Mouse (Mus musculus) kidney, embryonic 15.5 days (tissue): ENCODE data around the gene Trp53rkb. TPM values are rescaled to one million over a fixed set of nuclear protein-coding genes. Genes with fewer than 3 reads are reported as not detected.
"Not testable (repeated sequence)": the region's sequence is repeated elsewhere in the genome, so short reads cannot be mapped to it uniquely, and the experiment has no call there.

Experiments used
- ATAC-seq: fragments of 200-750 bp; cut with Nextera tagmentation; replicated peaks from 2 replicates; pipeline ENCODE4 v1.8.0; 2017; ENCODE audit warnings: moderate TSS enrichment; ENCODE audit not compliant: low FRiP score
- H3K27ac ChIP-seq: fragments of 300-500 bp; sonication (generic); 2 replicates; pipeline ENCODE4 v1.5.1; 2015; ENCODE audit warnings: mild to moderate bottlenecking, inconsistent platforms
- H3K27me3 ChIP-seq: fragments of 300-500 bp; sonication (generic); 2 replicates; pipeline ENCODE4 v1.6.1; 2015; ENCODE audit warnings: inconsistent platforms
- H3K36me3 ChIP-seq: fragments of 300-500 bp; sonication (generic); 2 replicates; pipeline ENCODE4 v1.6.1; 2015; ENCODE audit warnings: inconsistent platforms
- H3K4me1 ChIP-seq: fragments of 300-500 bp; sonication (generic); 2 replicates; pipeline ENCODE4 v1.6.1; 2015; ENCODE audit warnings: inconsistent platforms
- H3K4me2 ChIP-seq: fragments of 300-500 bp; sonication (generic); 2 replicates; pipeline ENCODE4 v1.6.1; 2015; ENCODE audit warnings: moderate library complexity, mild to moderate bottlenecking, inconsistent platforms
- H3K4me3 ChIP-seq: fragments of 300-500 bp; sonication (generic); replicated peaks from 2 replicates; pipeline ENCODE4 v1.5.1; 2015; ENCODE audit warnings: mild to moderate bottlenecking, inconsistent platforms
- H3K9ac ChIP-seq: fragments of 300-500 bp; sonication (generic); 2 replicates; pipeline ENCODE4 v1.6.1; 2015; ENCODE audit warnings: mild to moderate bottlenecking, inconsistent platforms
- H3K9me3 ChIP-seq: fragments of 300-500 bp; sonication (generic); replicated peaks from 2 replicates; pipeline ENCODE4 v1.6.1; 2016; ENCODE audit warnings: inconsistent platforms
- WGBS: fragments of 180-500 bp; shearing (Covaris S2); methylation state at CpG from one replicate; pipeline ENCODE4 v1.1.7; 2015; ENCODE audit warnings: mixed read lengths; 5-methylcytosine and 5-hydroxymethylcytosine counted together
- polyA plus RNA-seq: library from polyadenylated mRNA; unstranded; fragments of >200 nt; fragmentation: Nextera tagmentation; extraction: Ambion mirVana; gene quantifications from 2 replicates; pipeline ENCODE4 v1.2.1, GENCODE M21; 2015

Trp53rkb gene
- 8.3 and 8.5 TPM in 2 replicates for polyA plus RNA-seq

DNA sequence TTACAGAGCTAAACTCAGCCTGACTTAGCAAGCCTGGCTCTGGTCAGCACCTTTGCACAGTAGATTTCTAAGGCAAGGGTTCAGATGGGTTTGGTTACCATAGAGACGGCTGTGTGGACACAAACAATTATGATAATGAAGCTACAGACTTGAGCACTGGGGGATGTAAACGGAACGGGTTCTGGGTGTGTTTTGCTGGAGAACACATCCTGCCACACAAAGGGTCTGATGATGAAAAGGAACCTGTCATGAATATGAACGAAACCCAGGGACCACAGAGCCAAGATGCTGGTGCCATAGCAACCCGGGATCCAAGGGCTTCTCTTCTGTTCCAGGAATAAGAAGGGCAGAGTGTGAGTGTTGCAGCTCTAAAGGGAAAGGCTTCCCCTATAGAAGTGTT, at the start of gene Trp53rkb:
TSS of gene Trp53rkb (plus strand) at position 177 of the 400 bp plus-strand sequence.
- peaks cover 17% of the 10 kb centered on the region for H3K36me3 ChIP-seq
- H3K9ac ChIP-seq: peak within 1 kb of the TSS; percentile 83
- H3K9me3 ChIP-seq: no peaks in the 10 kb centered on the region
- no peak for ATAC-seq
- peaks cover 15% of the 10 kb centered on the region for H3K4me1 ChIP-seq
- H3K27me3 ChIP-seq: no peaks in the 10 kb centered on the region
- 79% methylated on average over 5 of the region's 5 CpGs for whole genome bisulfite sequencing
- H3K27ac ChIP-seq: peak within 1 kb of the TSS; percentile 67
- peak within 1 kb of the TSS; percentile 67 for H3K4me2 ChIP-seq
- peak within 1 kb of the TSS; percentile 85 for H3K4me3 ChIP-seq

DNA sequence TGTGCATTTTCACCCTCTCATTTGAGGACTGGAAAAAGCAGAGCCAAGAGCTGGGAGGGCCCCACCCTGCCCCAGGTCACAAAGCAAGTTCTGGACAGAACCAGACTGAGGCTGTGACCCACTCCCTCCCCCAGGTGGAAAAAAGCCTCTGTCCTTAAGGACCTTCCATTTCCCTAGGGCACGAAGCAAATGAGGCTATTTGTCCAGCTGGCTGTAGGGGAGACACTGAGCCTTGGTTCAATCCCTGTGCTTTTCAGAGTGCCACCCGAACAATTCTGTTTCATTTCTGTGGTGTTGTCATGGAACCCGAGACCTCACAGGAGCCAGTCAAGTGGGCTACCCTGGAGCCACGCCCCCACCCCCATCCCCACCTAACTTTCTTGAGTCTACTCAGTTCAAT, 48.8 kb upstream of the Trp53rkb start:
- no peak overlapping the region for H3K4me2 ChIP-seq
- H3K36me3 ChIP-seq: no peaks in the 10 kb centered on the region
- no peak for ATAC-seq
- no peak overlapping the region for H3K27ac ChIP-seq
- peaks cover 4% of the 10 kb centered on the region; the same call in 1 of the 2 replicates for H3K4me1 ChIP-seq
- H3K4me3 ChIP-seq: no peak overlapping the region
- no peaks in the 10 kb centered on the region for H3K9me3 ChIP-seq
- WGBS: 49% methylated on average over 4 of the region's 4 CpGs
- H3K27me3 ChIP-seq: no peaks in the 10 kb centered on the region
- no peak overlapping the region for H3K9ac ChIP-seq

DNA sequence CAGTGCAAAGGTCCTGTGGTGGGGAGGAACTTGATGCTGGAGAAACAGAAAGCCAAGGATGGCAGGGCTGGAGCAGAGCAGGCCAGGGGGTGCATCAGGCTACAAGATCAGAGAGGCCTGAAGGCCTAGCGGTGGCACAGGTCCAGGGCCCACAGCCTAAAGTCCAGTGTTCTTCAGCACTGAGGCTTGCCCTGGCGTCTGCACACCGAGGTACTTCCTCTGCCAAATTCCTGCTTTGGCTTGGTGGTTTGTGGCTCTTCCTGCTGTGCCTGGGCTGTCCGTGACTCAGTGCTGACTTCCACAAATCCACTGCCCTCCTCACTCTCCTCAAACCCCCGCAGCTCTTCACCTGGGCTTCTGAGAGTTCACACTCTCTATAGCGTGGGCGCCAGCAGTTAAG, 47.9 kb upstream of the Trp53rkb start:
- no peak for ATAC-seq
- H3K27ac ChIP-seq: no peak overlapping the region
- no peaks in the 10 kb centered on the region for H3K9me3 ChIP-seq
- no peak overlapping the region for H3K4me3 ChIP-seq
- no peaks in the 10 kb centered on the region for H3K27me3 ChIP-seq
- H3K9ac ChIP-seq: no peak overlapping the region
- H3K36me3 ChIP-seq: no peaks in the 10 kb centered on the region
- H3K4me2 ChIP-seq: no peak overlapping the region
- H3K4me1 ChIP-seq: peaks cover 4% of the 10 kb centered on the region; the same call in 1 of the 2 replicates
- 69% methylated on average over 7 of the region's 7 CpGs for WGBS

DNA sequence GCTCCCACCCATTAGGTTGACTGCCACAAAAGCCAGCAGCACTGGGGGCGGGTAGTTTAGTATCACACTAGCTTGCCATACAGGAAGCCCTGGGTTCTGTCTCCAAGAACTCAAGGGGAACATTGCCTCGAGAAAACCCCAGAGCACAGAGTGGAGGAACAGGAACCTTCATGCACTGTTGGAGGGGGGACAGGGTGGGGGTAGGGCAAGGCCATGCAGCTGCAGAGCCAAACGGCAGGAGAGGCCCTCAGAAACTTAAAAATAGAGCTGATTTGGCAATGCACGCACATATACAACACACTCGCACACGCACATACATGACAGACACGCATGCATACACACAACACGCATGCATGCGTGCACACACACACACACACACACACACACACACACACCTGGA, 46.5 kb upstream of the Trp53rkb start:
- Histone ChIP-seq H3K4me3 (no peak overlapping the region), H3K36me3 (no peaks in the 10 kb centered on the region), H3K4me2 (no peak overlapping the region), H3K27ac (no peak overlapping the region), H3K4me1 (peaks cover 4% of the 10 kb centered on the region; the same call in 1 of the 2 replicates), H3K9ac (no peak overlapping the region), H3K9me3 (no peaks in the 10 kb centered on the region), H3K27me3 (no peaks in the 10 kb centered on the region)
- 76% methylated on average over 9 of the region's 9 CpGs for WGBS
- no peak for ATAC-seq

DNA sequence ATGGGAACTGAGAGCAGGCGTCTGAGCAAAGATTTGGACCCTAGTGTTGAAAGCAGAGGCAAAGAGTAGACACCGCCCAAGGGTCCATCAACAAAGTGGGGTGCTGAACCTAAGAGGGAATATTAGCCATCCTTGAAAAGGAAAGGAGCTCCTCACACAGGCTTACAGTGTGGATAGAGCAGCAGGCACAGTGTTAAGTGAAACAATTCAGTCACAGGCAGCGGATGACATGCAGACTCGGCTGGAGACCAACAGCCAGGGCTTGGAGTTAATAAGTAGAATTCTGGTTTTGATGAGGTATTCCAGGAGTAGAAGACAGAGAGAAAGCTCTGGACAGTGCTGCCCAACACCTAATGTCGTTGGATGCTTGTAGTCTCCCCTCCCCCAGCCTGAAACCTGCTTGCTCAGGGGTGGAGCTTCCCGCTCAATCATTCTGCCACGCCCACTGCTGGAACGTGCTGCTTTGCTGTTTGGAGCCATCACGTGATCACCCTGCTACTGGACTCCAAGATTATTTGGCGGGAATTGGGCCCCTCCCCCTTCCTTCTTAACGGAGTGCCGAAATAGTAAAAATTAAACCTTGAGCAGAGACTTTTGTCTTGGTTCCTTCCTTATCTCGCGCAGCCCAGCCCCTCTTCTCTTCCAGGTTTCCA, 45.9 kb upstream of the Trp53rkb start:
- 55% methylated on average over 14 of the region's 14 CpGs for WGBS
- H3K27ac ChIP-seq, H3K9ac ChIP-seq, H3K9me3 ChIP-seq, H3K36me3 ChIP-seq, H3K4me3 ChIP-seq, ATAC-seq, H3K27me3 ChIP-seq, H3K4me1 ChIP-seq: not testable (repeated sequence)
- 0 out of 2 replicates have a peak overlapping the region, but pooled peaks have one; percentile 7 for H3K4me2 ChIP-seq

DNA sequence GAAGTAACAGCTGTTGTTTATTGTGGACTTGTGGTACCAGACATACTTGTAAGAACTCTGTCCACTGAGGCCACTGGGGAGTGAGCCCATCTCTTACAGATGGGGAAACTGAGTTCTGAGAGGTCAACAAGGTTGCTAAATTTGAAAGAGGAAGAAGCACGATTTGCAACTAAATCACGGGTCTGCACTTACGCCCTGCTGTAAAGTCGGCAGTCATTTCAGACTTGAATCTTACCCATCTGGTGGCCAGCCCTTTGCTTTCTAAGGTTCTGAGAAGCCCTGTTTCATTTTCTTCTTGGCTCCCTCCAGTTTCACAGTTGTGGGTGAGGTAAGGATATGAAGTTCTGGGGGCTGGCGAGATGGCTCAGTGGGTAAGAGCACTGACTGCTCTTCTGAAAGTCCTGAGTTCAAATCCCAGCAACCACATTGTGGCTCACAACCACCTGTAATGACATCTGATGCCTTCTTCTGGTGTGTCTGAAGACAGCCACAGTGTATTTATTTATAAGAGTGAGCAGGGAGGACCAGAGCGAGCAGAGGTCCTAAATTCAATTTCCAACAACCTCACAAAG, 41.6 kb upstream of the Trp53rkb start:
- Histone ChIP-seq H3K9ac (no peak overlapping the region), H3K4me3 (no peak overlapping the region), H3K4me2 (no peak overlapping the region), H3K27ac (no peak overlapping the region), H3K9me3 (no peaks in the 10 kb centered on the region), H3K4me1 (peaks cover 4% of the 10 kb centered on the region; the same call in 1 of the 2 replicates), H3K27me3 (no peaks in the 10 kb centered on the region), H3K36me3 (no peaks in the 10 kb centered on the region)
- ATAC-seq: no peak
- 88% methylated on average over 6 of the region's 6 CpGs for WGBS

DNA sequence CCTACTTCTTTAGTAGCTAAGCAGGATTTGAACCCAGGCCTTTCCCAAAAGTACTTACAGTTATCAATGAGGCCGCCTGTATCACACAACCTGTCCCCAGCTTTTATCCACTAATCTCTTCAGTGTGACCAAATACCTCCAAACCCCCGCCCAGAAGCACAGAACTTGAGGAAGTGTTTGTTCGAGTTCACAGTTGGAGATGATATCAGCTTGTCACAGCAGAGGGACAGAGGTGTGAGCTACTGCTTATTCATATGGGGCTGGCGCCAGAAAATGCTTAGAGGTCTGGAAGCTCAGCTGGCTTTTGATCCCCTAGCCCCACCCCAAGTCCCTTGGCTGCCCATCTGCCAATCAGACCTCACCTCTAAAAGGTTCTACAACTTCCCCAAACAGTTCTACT, 38.1 kb upstream of the Trp53rkb start:
- Histone ChIP-seq H3K27ac (no peak overlapping the region), H3K4me1 (no peaks in the 10 kb centered on the region), H3K36me3 (no peaks in the 10 kb centered on the region), H3K4me3 (no peak overlapping the region), H3K9me3 (no peaks in the 10 kb centered on the region), H3K27me3 (0 out of 2 replicates have a peak, but pooled peaks cover 4% of the 10 kb centered on the region), H3K9ac (no peak overlapping the region), H3K4me2 (no peak overlapping the region)
- WGBS: 70% methylated on average over 4 of the region's 4 CpGs
- ATAC-seq: no peak

DNA sequence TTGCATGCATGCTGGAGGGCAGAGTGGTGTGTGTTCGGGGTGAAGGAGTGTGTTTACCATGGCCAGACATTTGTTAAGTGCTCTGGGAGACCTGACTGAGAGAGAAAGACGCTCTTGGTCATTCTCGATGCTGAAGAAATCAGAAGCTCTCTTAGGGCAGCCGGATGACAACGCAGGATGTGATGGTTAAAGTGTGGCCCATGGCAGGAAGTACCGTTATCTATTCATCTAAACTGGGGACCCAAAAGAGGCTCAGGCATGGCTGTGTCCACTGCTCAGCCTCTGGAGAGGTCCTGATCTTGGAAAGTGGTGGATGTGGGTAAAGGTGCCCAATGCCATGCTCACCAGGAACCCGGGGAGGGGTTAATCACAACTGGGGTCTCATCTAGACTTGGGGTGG, 37.6 kb upstream of the Trp53rkb start:
- Histone ChIP-seq H3K4me2 (no peak overlapping the region), H3K27ac (no peak overlapping the region), H3K9ac (no peak overlapping the region), H3K9me3 (no peaks in the 10 kb centered on the region), H3K4me3 (no peak overlapping the region), H3K4me1 (no peaks in the 10 kb centered on the region), H3K27me3 (0 out of 2 replicates have a peak, but pooled peaks cover 4% of the 10 kb centered on the region), H3K36me3 (no peaks in the 10 kb centered on the region)
- no peak for ATAC-seq
- WGBS: 85% methylated on average over 7 of the region's 7 CpGs

DNA sequence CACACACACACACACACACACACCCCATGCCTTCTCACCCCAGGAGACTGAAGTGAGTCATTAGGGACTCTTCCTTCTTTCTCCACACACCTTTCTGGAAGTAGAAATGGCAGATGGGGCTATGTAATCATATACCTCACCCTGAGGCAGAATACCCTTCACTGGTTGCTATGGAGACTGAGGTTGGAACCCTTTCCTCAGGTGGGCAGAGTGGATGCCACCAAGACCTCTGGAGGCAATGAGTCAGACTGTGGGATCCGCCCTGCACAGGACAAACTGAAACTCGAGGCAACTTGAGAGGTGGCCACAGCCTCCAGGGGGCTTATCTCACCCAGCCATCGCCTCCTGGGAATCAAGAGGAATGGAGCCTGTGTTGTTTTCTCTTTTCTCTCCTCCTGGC, 34.4 kb upstream of the Trp53rkb start:
- H3K27me3 ChIP-seq: 0 out of 2 replicates have a peak, but pooled peaks cover 4% of the 10 kb centered on the region
- no peak overlapping the region for H3K4me2 ChIP-seq
- peaks cover 6% of the 10 kb centered on the region; the same call in 1 of the 2 replicates for H3K4me1 ChIP-seq
- no peaks in the 10 kb centered on the region for H3K9me3 ChIP-seq
- H3K36me3 ChIP-seq: no peaks in the 10 kb centered on the region
- ATAC-seq: no peak
- H3K4me3 ChIP-seq: no peak overlapping the region
- no peak overlapping the region for H3K27ac ChIP-seq
- H3K9ac ChIP-seq: no peak overlapping the region
- WGBS: 27% methylated on average over 3 of the region's 3 CpGs

DNA sequence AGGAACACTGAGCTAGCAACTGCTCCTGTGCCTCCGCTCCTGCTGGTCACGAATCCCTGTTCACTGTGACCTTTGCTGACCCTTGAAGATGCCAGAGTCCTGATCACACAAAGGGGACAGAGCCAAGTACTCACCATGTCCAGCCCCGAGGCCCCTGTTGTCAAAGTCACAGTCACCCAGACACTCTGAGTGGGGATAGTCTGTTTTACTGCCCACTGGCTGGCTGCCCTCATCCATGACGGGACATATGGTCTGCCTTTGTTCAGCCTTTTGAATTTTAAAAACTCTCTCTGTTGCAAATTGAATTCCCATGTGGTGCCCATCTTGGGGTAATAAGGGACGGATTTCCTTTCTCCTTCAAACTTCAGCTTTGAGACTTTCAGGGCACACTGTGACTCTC, 28.3 kb upstream of the Trp53rkb start:
- Histone ChIP-seq H3K4me2 (no peak overlapping the region), H3K27ac (no peak overlapping the region), H3K27me3 (no peaks in the 10 kb centered on the region), H3K4me1 (peaks cover 8% of the 10 kb centered on the region; the same call in 1 of the 2 replicates), H3K9me3 (no peaks in the 10 kb centered on the region), H3K36me3 (no peaks in the 10 kb centered on the region), H3K9ac (no peak overlapping the region), H3K4me3 (no peak overlapping the region)
- WGBS: 45% methylated on average over 5 of the region's 5 CpGs
- no peak for ATAC-seq

DNA sequence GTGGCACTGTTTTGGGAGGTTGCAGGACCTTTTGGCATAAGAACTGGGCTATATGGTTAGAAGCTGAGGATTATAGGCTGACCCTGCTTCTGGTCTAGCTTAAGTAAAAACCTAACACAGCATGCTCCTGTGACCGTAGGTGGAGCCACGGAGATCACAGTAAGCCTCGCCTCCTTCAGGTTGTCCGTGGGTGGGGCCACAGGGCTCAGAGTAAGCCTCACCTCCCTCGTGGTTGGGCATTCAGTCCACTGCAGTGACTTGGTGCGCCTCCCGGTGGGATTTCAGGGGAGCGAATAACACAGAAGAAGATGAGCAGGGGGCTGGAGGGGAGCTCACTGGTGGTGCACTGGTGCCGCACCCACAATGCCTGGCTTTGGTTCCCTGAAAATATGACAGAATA, 24.7 kb upstream of the Trp53rkb start:
- Histone ChIP-seq H3K9ac (no peak overlapping the region), H3K4me3 (no peak overlapping the region), H3K4me2 (no peak overlapping the region), H3K4me1 (0 out of 2 replicates have a peak, but pooled peaks cover 2% of the 10 kb centered on the region), H3K27me3 (no peaks in the 10 kb centered on the region), H3K27ac (no peak overlapping the region), H3K9me3 (no peaks in the 10 kb centered on the region), H3K36me3 (no peaks in the 10 kb centered on the region)
- WGBS: 74% methylated on average over 9 of the region's 9 CpGs
- no peak for ATAC-seq

DNA sequence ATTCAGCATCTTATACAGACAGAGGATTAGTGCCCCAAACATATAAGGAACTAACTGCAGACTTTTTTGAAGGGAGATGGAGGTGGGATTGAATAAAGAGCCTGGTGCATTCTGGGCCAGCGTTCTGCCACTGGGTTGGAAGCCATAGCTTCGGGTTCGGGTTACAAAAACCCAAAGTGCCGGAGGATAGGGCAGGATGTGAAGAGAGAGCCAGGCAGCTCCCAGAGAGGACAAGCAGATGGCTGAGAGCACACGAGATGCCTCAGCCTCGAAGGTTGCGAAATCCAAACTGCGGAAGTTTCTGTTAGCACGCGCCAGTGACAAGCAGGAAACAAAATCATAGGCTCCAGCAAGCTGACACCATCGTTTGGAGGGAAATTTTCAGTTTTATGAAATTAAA, 20.9 kb upstream of the Trp53rkb start:
- Histone ChIP-seq H3K4me1 (0 out of 2 replicates have a peak, but pooled peaks cover 5% of the 10 kb centered on the region), H3K9me3 (no peaks in the 10 kb centered on the region), H3K9ac (no peak overlapping the region), H3K36me3 (no peaks in the 10 kb centered on the region), H3K27me3 (no peaks in the 10 kb centered on the region), H3K27ac (no peak overlapping the region), H3K4me2 (no peak overlapping the region), H3K4me3 (no peak overlapping the region)
- ATAC-seq: no peak
- WGBS: 47% methylated on average over 11 of the region's 11 CpGs
